Mouse (Mus musculus): ENCODE measurements around the gene Gfra1. TPM values are rescaled to one million over a fixed set of nuclear protein-coding genes. Genes with fewer than 3 reads are reported as not detected.

The Gfra1 gene
- polyA plus RNA-seq, 1 experiment from 2014 or later, result 15.2 TPM

DNA sequence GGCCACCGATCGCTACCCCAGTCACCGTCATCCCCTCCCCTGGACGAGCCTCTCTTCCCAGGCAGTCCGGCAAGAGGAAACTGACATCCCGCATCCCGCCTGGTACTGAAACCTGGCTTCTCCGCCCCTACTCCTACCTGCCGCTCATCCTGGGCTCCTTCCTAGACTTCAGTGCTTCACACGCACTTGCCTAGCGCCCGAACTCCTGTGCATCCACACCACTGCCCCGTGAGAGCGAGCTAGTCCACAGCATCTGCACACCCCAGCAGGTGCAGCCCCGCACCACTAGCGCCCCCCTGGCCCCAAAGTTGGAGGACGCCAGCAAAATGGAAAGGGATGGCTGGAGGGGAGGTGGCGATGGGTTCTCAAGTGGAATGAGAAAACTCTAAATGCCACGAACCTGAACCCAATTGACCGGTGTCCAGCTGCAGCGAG is 631 bp downstream of the Gfra1 start:
- peaks cover 67% of the 10 kb centered on the region for H3K4me1 ChIP-seq
- H3K4me3 ChIP-seq, result peak overlapping the region; percentile 52
- H3K27me3 ChIP-seq, result peaks cover 57% of the 10 kb centered on the region
- H3K27ac ChIP-seq, result no peak overlapping the region; the same call in 1 of the 2 replicates
- peak; percentile 34 for ATAC-seq
- WGBS, result 0% methylated on average over 21 of the region's 21 CpGs
- H3K9ac ChIP-seq, result peak overlapping the region; percentile 70
- no peaks in the 10 kb centered on the region for H3K36me3 ChIP-seq (ENCODE audit: poor library complexity, severe bottlenecking)
- no peaks in the 10 kb centered on the region for H3K9me3 ChIP-seq (replicated peaks)
- H3K4me2 ChIP-seq, result peak overlapping the region; percentile 88

GRCm38 (mm10) chr19:58454261-58455060 is 1.2 kb downstream of the Gfra1 start:
- Histone ChIP-seq H3K4me1 (peaks cover 67% of the 10 kb centered on the region), H3K4me2 (peak overlapping the region; percentile 88), H3K27ac (no peak overlapping the region; the same call in 1 of the 2 replicates), H3K9ac (peak overlapping the region; percentile 70), H3K4me3 (peak overlapping the region; percentile 52), H3K9me3 (replicated peaks) (no peaks in the 10 kb centered on the region), H3K36me3 (ENCODE audit: poor library complexity, severe bottlenecking) (no peaks in the 10 kb centered on the region), H3K27me3 (peaks cover 57% of the 10 kb centered on the region)
- ATAC-seq, result peak; percentile 30
- WGBS, result under 1% methylated on average over 61 of the region's 61 CpGs

DNA sequence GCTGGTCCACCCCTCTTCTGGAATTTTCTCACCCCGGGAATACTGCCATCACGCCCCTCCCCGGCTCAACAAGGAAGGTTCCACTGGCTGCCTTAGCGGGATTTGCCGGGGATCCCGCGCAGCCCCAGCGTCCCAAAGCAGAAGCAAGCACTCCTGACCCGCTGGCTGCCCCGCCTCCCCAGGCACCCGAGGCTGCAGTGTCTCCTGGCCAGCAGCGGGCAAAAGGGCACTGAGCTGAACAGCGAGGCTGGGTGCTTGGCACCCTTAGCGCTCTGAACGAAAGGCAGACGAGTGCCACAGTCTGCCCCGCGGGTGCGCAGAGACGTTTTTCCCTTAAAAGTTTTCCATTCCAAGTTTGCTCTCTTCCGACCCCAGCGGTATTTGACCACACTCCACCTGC is 2.1 kb downstream of the Gfra1 start:
- peak overlapping the region; percentile 70 for H3K9ac ChIP-seq
- peak overlapping the region; percentile 52 for H3K4me3 ChIP-seq
- peaks cover 51% of the 10 kb centered on the region for H3K27me3 ChIP-seq
- under 1% methylated on average over 22 of the region's 22 CpGs for WGBS
- H3K27ac ChIP-seq, result no peak overlapping the region
- peak overlapping the region; percentile 88 for H3K4me2 ChIP-seq
- H3K9me3 ChIP-seq (replicated peaks), result no peaks in the 10 kb centered on the region
- no peaks in the 10 kb centered on the region for H3K36me3 ChIP-seq (ENCODE audit: poor library complexity, severe bottlenecking)
- ATAC-seq, result no peak
- peaks cover 67% of the 10 kb centered on the region for H3K4me1 ChIP-seq

- Histone ChIP-seq H3K4me1 (peaks cover 67% of the 10 kb centered on the region), H3K36me3 (ENCODE audit: poor library complexity, severe bottlenecking) (no peaks in the 10 kb centered on the region), H3K4me2 (peak overlapping the region; percentile 88), H3K27me3 (peaks cover 49% of the 10 kb centered on the region), H3K27ac (no peak overlapping the region), H3K4me3 (peak overlapping the region; percentile 52), H3K9me3 (replicated peaks) (no peaks in the 10 kb centered on the region), H3K9ac (peak overlapping the region; percentile 70)
- ATAC-seq, result no peak
- WGBS, result 5% methylated on average over 20 of the region's 20 CpGs
These were observed 2.7 kb downstream of the Gfra1 start for GRCm38 (mm10) chr19:58452941-58453551.

GRCm38 (mm10) chr19:58452178-58452819 is 3.4 kb downstream of the Gfra1 start:
- ATAC-seq, result no peak
- no peak overlapping the region for H3K4me3 ChIP-seq
- no peak overlapping the region for H3K9ac ChIP-seq
- H3K36me3 ChIP-seq (ENCODE audit: poor library complexity, severe bottlenecking), result no peaks in the 10 kb centered on the region
- H3K4me2 ChIP-seq, result peak overlapping the region; percentile 88
- peaks cover 49% of the 10 kb centered on the region for H3K27me3 ChIP-seq
- WGBS, result 52% methylated on average over 8 of the region's 8 CpGs
- H3K9me3 ChIP-seq (replicated peaks), result no peaks in the 10 kb centered on the region
- peaks cover 67% of the 10 kb centered on the region for H3K4me1 ChIP-seq
- H3K27ac ChIP-seq, result no peak overlapping the region

DNA sequence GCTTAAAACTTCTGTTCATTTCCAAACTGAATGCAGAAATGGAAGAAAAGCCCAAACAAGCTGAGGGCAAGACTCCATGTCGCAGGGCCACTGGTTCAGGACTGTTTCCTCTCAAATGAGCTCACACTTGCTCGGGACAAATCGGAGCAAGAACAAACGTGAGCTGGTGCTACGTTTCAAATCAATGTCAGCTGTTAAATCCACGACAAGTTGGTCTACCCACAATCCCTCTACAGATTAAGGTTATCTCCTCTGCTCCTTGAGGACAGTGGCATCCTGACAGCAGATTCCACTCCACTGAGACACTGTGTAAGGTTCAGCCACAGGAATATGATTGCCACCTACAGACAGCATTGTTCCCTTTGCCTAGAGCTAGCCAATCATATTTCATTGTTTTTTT is 4.4 kb downstream of the Gfra1 start:
- H3K27me3 ChIP-seq, result peaks cover 46% of the 10 kb centered on the region
- no peak overlapping the region for H3K9ac ChIP-seq
- WGBS, result 65% methylated on average over 6 of the region's 6 CpGs
- peaks cover 60% of the 10 kb centered on the region for H3K4me1 ChIP-seq
- no peak for ATAC-seq
- H3K4me2 ChIP-seq, result peak overlapping the region; percentile 17
- no peak overlapping the region for H3K4me3 ChIP-seq
- H3K36me3 ChIP-seq (ENCODE audit: poor library complexity, severe bottlenecking), result no peaks in the 10 kb centered on the region
- no peak overlapping the region for H3K27ac ChIP-seq
- no peaks in the 10 kb centered on the region for H3K9me3 ChIP-seq (replicated peaks)

- ATAC-seq, result no peak
- H3K36me3 ChIP-seq (ENCODE audit: poor library complexity, severe bottlenecking), result no peaks in the 10 kb centered on the region
- H3K27me3 ChIP-seq, result peaks cover 46% of the 10 kb centered on the region
- H3K4me1 ChIP-seq, result peaks cover 54% of the 10 kb centered on the region
- no peak overlapping the region for H3K27ac ChIP-seq
- H3K9me3 ChIP-seq (replicated peaks), result no peaks in the 10 kb centered on the region
- peak overlapping the region; percentile 17; the same call in 1 of the 2 replicates for H3K4me2 ChIP-seq
- H3K9ac ChIP-seq, result no peak overlapping the region
- no peak overlapping the region for H3K4me3 ChIP-seq
- WGBS, result 21% methylated on average over 5 of the region's 5 CpGs
These were observed 5.0 kb downstream of the Gfra1 start for GRCm38 (mm10) chr19:58450716-58451115.

DNA sequence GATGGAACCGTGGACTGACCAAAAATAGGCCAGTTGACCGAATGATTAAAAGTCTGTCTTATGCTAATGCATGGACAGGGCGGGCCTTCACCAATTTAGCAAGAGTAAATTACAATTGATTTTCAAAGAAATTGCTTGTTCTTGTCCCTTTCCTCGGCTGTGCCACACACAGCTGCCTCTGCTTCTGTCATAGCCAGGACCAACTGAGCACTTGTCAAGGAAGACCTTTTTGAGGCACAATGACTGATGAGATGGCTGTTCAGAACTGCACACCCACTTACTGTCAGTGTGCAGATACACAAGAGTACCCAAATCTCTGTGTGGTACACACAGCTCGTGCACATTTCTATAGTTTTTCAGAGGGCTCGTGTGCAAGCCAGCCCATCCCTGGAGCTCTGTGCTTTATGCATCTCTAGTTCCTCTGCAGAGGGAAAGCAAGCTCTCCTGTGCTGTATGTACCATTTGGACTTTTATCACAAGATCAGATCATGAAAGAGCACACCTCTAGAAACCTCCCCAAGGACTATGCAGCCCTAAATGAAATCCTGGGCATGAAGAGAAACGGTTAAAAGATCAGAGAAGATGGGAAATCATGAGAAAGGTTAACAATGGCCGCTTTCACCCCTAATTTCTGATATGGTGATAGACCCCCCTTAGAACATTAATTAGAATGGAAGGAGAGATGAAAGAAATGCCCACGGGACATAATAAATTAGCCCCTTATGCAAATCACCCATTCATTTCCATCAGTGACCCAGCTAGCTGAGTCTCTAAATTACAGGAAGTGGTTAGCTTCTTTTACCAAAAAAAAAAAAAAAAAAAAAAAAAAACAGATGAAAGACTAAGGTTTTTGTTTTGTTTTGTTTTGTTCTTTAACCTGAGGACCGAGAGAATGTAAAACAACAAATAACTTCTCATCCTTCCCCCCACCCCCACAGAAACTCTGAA is 12.7 kb downstream of the Gfra1 start:
- no peak overlapping the region for H3K4me2 ChIP-seq
- H3K27ac ChIP-seq, result no peak overlapping the region
- H3K27me3 ChIP-seq, result peaks cover 29% of the 10 kb centered on the region
- no peaks in the 10 kb centered on the region for H3K36me3 ChIP-seq (ENCODE audit: poor library complexity, severe bottlenecking)
- no peaks in the 10 kb centered on the region for H3K9me3 ChIP-seq (replicated peaks)
- H3K4me1 ChIP-seq, result peaks cover 26% of the 10 kb centered on the region
- H3K4me3 ChIP-seq, result no peak overlapping the region
- WGBS, result 29% methylated on average over 10 of the region's 10 CpGs
- H3K9ac ChIP-seq, result no peak overlapping the region
- no peak for ATAC-seq

DNA sequence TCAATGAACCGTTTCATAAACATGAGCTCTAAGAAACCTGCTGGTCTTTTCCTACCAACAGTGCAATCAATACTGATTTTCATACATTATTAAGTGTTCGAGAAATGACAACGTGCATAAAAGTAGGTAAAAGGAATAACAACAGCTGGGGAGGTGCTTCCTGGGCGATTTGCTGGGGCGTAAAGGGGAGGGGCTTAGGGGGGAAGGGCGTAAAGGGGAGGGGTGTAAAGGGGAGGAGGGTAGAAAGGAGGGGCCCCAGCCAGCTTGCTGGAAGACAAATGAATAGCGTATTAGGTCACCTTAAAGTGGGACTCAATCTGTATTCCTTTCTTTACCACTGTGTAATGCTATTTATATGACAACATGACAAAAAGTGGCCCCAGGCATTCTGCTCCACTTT is 13.9 kb downstream of the Gfra1 start:
- H3K9me3 ChIP-seq (replicated peaks), result no peaks in the 10 kb centered on the region
- no peak overlapping the region for H3K4me3 ChIP-seq
- WGBS, result 60% methylated on average over 7 of the region's 7 CpGs
- peaks cover 35% of the 10 kb centered on the region for H3K4me1 ChIP-seq
- no peaks in the 10 kb centered on the region for H3K36me3 ChIP-seq (ENCODE audit: poor library complexity, severe bottlenecking)
- peaks cover 25% of the 10 kb centered on the region for H3K27me3 ChIP-seq
- no peak overlapping the region for H3K9ac ChIP-seq
- H3K4me2 ChIP-seq, result no peak overlapping the region
- no peak for ATAC-seq
- no peak overlapping the region for H3K27ac ChIP-seq

- H3K4me3 ChIP-seq, result no peak overlapping the region
- H3K9ac ChIP-seq, result no peak overlapping the region
- ATAC-seq, result no peak
- H3K4me1 ChIP-seq, result peaks cover 39% of the 10 kb centered on the region
- no peak overlapping the region for H3K4me2 ChIP-seq
- no peaks in the 10 kb centered on the region for H3K9me3 ChIP-seq (replicated peaks)
- 95% methylated on average over 7 of the region's 7 CpGs for WGBS
- peaks cover 28% of the 10 kb centered on the region for H3K27me3 ChIP-seq
- H3K27ac ChIP-seq, result no peak overlapping the region
- no peaks in the 10 kb centered on the region for H3K36me3 ChIP-seq (ENCODE audit: poor library complexity, severe bottlenecking)
These were observed 14.5 kb downstream of the Gfra1 start for GRCm38 (mm10) chr19:58441246-58441645.

GRCm38 (mm10) chr19:58438762-58439161 is 16.9 kb downstream of the Gfra1 start:
- no peak overlapping the region for H3K27ac ChIP-seq
- H3K4me3 ChIP-seq, result no peak overlapping the region
- no peaks in the 10 kb centered on the region for H3K9me3 ChIP-seq (replicated peaks)
- H3K36me3 ChIP-seq (ENCODE audit: poor library complexity, severe bottlenecking), result no peaks in the 10 kb centered on the region
- peaks cover 24% of the 10 kb centered on the region for H3K27me3 ChIP-seq
- peaks cover 34% of the 10 kb centered on the region for H3K4me1 ChIP-seq
- 92% methylated on average over 4 of the region's 4 CpGs for WGBS
- no peak overlapping the region for H3K4me2 ChIP-seq
- ATAC-seq, result no peak
- no peak overlapping the region for H3K9ac ChIP-seq

All from forebrain, embryonic 13.5 days (tissue).